Mouse (Mus musculus) myocyte (in vitro differentiated cells): ENCODE measurements around the gene Ccdc57.

ENCODE experiments used
- MYOD1 ChIP-seq, 3 experiments: IDR thresholded peaks; one replicate each; pipeline ENCODE4 v1.6.1; 2011; ENCODE audit warnings: control low read depth in 2 of 3, low read depth in 2 of 3, mild to moderate bottlenecking in 2 of 3, moderate library complexity in 1 of 3; ENCODE audit not compliant: insufficient read length in 2 of 3, control insufficient read depth in 1 of 3
- POLR2A ChIP-seq: IDR thresholded peaks from one replicate; pipeline ENCODE4 v1.6.1; 2011; ENCODE audit warnings: low read depth, mild to moderate bottlenecking, control low read depth, moderate library complexity; ENCODE audit not compliant: insufficient read length
- POLR2AphosphoS2 ChIP-seq: IDR thresholded peaks from one replicate; pipeline ENCODE4 v1.6.1; 2011; ENCODE audit warnings: low read depth, control low read depth; ENCODE audit not compliant: insufficient read length
- REST ChIP-seq: IDR thresholded peaks from one replicate; pipeline ENCODE4 v1.6.1; 2011; ENCODE audit warnings: mild to moderate bottlenecking, control low read depth, moderate library complexity; ENCODE audit not compliant: insufficient read depth, insufficient read length
- SRF ChIP-seq: IDR thresholded peaks from one replicate; pipeline ENCODE4 v1.6.1; 2011; ENCODE audit warnings: low read depth; ENCODE audit not compliant: control insufficient read depth, insufficient read length
- TCF12 ChIP-seq: IDR thresholded peaks from one replicate; pipeline ENCODE4 v1.6.1; 2011; ENCODE audit warnings: mild to moderate bottlenecking, control low read depth; ENCODE audit not compliant: poor library complexity, insufficient read depth, severe bottlenecking
- TCF3 ChIP-seq: IDR thresholded peaks from one replicate; pipeline ENCODE4 v1.6.1; 2011; ENCODE audit warnings: low read depth, control low read depth; ENCODE audit not compliant: insufficient read length

DNA sequence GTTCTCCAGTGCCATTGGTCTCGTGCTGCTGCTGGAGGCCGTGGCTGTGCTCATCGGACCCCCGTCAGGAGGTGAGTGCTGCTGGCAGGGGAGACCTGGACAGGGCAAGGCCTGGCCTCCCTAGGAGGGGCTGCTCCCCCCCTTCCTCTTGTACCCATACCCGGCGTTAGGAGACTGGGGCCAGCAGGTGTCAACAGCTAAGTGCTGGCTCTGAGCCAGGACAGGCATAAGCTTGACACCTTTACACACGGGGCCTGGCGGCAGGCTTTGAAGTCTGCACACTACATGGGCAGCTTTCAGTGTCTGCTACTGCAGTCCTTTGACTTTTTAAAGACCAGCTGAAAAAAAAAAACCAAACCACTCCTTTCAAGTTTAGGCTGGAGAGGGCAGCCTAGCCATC lies 24.4 kb upstream of the Ccdc57 start:
- no peak for TF ChIP-seq TCF3
- TF ChIP-seq POLR2A = no peak
- no peak for TF ChIP-seq TCF12
- TF ChIP-seq MYOD1 (IDR thresholded peaks at IDR 0.05; ENCODE audit: control insufficient read depth in 1 of 3, insufficient read length in 2 of 3, low read depth in 2 of 3) = no peak
- TF ChIP-seq POLR2AphosphoS2 = no peak
- no peak for TF ChIP-seq SRF
- TF ChIP-seq REST = no peak
